Mouse (Mus musculus) urinary bladder, postnatal 14 days (tissue): ENCODE data around the gene Wdr74.

Source experiments
- DNase-seq: peaks from one replicate; pipeline ENCODE4 v3.0.0; 2021; ENCODE audit warnings: low spot score

Wdr74 gene

DNA sequence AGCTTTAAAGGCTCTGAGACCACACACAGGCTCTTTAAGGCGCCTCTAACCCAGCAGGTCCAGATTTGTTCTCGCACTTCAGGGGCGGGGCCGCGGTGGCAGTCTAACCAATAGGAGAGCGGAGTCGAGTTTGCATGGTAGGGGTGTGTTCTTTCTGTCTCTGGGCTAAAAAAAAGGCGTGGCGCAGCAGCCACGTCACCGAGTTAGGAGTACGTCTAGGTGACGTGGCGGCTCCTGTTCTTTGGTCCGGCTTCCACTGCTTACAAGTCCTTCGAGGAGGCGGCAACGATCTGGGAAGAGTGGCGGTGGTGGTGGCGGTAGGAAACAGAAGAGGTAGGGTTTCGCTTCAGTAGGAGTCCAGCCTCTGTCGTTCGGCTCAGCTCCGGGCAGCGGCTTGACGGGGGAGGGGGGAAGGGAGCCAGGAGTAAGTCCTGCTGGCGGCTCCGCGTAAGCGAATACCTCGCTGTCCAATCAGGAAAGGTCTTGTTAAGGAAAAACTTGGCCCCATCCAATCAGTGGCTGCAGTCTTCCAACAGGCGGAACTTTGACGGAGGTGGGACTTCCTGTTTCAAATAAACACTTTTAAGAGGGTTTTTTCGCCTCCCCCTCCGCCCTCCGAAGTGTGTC, 5.7 kb downstream of the Wdr74 start, which contains the start of gene Stx5a:
Gene Stx5a, plus strand, starts transcription at position 171 of the 627 bp plus-strand sequence.
- DNase-seq: peak; percentile 96

DNA sequence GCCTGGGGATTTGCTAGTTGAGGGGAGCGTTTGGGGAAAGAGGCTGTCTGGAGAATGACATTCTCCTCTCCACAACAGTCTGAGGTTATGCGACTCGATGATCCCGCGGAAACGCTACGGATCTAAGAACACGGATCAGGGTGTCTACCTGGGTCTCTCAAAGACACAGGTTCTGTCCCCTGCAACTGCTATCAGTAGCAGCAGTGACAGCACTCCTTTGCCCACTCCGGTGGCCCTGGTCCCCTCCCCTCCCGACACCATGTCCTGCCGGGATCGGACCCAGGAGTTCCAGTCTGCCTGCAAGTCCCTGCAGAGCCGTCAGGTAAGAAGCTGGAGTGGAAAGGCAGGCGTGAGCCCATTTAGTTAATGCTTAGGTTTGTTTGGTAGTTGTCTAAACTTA, 6.5 kb downstream of the Wdr74 start:
- no peak for DNase-seq

DNA sequence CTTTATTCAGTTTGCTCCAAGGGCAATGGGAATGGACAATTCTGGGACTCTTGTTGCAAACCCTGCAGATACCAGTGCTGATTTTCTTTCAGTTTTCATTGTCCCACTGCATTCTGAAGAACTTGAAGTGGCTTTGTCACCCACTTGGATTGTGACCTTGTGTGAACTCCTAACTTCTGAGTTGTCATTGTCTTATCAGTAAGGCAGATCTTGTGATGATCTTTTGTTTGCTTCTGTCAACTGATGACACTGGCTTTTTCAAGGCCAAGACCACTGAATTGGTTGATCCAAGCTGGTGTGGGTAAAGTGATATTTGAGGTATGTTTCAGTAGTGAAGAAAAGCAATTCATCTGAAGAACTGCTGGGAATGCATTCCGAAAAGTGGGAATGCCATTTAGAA, 9.8 kb downstream of the Wdr74 start:
- DNase-seq: no peak

DNA sequence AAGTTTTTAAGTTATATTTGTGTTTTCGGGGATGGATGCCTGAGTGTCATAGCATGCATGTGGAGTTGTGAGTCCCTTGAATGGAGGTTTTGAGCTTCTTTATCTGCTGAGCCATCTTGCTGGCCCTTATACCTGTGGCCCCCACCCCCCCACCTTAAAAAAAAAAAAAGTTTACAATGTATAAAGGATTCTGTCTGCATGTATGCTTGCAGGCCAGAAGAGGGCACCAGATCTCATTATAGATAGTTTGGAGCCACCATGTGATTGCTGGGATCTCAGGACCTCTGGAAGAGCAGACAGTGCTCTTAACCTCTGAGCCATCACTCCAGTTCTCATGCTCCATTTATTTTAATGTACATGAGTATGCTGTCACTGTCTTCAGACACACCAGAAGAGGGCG, 11.7 kb downstream of the Wdr74 start:
- DNase-seq: no peak

DNA sequence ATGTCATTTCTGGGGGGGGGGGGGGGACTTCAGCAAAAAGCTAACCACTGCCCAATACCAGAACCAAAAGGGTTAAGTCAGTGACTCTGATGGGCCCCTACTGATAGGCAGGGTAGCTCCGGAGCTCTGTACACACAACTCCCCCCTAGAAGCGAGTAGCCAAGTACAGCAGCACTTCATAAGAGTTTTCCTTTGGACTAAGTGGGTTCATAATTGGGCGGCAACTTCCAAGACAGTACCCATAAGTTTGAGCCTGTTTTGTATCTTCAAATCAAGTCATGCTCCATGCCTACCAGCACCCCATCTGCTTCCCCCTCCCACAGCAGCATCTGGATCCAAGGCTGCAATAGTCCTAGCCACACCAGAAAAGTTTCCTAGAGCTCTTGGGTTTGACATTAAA, 20.0 kb downstream of the Wdr74 start:
- no peak for DNase-seq

DNA sequence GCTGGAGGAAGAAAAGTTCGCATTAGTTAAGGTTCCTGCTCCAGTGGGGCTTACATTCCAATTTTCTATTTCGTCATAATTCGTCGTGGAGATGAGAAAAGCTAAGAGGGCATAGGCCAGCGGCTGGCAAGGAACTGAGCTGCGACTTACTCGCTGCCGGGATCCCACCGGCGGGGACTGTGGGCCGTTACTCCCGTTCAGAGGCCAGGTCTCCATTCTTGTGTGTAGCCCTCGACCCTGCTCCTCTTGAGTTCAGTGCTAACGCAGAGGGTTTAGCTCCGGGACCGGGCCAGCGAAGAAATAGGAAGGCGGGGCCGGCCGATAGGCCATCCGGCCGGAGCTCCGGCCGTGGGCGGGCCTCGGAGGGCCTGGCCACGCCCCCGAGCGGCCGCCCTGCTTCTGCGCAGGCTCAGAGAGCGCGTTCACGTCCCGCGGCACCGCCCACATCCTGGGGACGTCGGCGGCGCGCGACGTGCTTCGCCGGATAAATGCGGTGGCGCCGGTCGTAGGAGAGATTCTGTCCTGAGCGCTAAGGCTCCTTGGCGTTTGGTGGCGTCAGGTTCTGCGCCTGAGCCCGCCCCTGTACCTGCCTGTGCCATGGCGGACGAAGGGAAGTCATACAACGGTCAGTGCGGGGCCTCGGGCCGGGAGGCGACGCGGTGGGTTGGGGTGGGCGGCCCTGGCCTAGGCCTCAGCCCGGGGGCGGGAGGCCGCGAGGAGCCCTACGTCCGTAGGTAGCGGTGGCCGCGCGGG, 21.2 kb downstream of the Wdr74 start, which contains the start of gene Nxf1:
Gene Nxf1, plus strand, starts transcription at position 439 of the 753 bp plus-strand sequence.
- peak; percentile 95 for DNase-seq

DNA sequence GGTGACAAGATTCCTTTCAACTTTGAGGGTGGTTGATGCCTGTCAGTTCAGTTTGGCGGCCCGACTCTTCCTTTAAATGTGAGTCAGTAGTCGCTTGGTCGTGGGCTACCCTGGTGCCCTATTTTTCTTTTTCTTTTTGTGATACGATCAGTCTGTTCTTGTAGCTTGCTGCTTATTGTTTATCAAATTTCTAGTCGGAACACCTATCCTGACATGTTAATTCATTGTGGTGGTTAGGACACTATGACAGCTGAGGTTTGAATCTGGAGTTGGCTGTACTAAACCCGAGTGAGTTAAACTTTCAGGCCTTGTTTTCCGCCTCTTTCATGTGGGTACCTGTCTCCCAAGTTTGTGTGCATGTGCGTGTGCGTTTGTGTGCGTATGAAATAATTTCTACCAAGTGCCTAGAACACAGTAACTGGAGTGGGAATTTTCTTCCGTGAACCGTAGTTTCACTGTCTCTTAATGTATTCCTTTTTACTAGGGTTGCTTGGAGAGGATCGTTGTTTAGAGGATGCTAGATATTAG, 21.9 kb downstream of the Wdr74 start:
- DNase-seq: no peak

DNA sequence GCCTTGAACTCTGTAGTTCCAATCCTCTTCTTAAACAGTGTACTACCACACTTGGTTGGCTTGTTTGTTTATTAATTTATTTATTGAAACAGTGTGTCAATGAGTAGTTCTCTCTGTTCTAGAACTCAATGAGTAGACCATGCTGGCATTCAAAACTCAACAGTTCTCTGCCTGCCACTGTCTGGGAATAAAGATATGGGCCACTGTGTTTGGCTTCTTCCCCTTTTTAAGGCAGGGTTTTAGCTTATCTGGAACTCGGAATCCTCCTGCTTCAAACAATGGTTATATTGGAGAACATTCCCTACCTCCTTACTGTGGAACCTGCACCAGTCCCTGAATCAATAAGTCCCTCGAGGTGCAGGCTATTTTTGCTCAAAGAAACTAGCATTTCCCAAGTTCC, 23.3 kb downstream of the Wdr74 start:
- no peak for DNase-seq

DNA sequence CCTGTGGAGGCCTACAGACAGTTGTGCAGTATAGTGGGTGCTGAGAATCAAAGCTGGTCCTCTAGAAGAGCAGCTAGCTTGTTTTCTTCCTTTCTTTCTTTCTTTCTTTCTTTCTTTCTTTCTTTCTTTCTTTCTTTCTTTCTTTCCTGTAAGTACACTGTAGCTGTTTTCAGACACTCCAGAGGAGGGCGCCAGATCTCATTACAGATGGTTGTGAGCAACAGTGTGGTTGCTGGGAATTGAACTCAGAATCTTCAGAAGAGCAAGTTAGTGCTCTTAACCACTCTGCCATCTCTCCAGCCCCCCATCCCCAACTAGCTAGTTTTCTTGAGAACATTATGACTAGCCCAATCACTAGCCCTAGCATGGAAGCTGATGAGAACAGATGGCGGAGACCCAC, 25.1 kb downstream of the Wdr74 start:
- no peak for DNase-seq

DNA sequence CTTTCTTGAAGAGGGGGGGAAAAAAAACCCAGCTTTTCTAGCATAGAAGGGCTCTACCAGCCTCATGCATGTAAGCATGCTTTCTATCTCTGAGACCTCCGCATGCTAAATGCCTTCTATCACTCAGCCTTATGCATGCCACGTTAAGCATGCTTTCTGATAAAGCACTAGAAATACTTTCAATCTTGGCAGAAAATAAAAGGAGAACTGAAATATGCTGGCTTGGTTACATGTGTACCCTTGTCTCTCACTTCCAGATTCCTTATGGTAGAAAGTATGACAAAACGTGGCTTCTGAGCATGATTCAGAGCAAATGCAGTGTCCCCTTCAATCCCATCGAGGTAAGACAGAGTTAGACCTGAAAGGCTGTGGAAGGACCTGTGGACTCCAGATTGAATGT, 27.6 kb downstream of the Wdr74 start:
- no peak for DNase-seq

DNA sequence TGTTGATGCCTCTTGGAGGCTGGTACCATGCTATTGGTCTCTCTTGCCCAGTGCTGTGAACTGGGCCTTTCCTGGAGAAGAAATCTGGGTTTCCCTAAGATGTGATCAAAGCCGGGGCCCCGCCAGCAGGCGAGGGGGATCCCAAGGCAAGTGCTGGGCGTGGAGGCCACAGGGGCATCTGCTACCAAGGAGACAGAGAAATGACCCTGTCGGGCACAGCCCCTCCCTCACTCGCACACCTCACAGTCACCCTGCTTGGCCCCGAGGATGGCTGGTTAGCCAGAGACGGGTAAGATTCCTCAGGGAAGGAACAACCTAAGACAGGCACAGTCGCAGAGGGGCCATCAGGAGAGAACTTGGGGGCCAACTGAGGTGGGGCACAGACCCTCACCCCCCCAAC, 29.9 kb downstream of the Wdr74 start:
- DNase-seq: no peak

DNA sequence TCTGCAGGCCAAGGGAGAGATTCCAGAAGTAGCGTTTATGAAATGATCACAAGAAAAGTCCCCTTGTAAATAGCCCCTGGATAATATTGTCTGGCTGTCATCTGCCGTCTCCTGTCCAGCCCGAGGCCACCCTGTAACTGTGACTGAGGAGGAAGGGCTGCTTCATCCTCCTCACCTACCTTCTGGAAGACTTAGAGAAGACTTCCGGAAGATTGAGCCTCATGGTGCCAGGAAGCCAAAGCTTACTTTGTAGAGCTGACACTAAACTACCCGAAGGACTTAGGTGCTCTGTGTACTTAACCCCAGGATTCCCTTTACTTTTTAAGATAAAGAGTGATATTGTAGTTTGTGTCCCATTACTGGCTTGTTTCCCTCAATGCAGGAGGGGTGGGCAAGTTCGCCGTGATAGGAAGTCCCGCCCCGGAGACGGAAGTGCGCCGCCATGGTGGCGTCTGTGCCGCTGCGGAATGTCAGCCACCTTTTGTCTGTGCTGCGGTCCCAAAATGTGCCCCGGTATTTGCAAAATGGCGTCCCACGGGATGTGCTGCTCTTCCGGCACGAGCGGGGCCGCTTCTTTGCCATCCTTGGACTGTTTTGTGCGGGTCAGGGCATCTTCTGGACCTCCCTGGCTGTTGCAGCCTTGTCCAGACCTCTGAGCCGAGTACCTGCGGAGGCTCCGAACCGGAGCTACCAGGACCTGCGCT, 35.1 kb downstream of the Wdr74 start, which contains the start of gene Tmem223:
Gene Tmem223, plus strand, starts transcription at position 430 of the 704 bp plus-strand sequence.
- DNase-seq: peak; percentile 74

DNA sequence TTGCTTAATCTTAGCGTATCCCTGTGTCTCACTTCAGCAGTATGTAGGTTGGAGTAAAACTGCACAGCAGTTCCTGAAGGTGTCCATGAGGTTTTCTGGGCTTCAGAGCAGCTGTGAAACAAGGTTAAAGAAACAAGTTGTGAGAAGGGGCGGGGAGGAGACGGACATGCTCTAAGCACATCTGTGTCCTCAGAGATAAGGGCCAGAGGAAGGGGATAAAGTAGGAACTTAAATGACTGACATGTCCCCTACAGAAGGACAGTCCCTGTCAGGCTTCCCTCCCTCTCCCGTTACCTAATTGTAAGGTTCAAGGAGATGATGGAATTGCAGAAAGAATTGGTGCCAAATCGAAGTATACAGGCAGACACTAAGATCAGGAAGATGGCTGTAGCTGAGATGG, 37.4 kb downstream of the Wdr74 start:
- DNase-seq: no peak

DNA sequence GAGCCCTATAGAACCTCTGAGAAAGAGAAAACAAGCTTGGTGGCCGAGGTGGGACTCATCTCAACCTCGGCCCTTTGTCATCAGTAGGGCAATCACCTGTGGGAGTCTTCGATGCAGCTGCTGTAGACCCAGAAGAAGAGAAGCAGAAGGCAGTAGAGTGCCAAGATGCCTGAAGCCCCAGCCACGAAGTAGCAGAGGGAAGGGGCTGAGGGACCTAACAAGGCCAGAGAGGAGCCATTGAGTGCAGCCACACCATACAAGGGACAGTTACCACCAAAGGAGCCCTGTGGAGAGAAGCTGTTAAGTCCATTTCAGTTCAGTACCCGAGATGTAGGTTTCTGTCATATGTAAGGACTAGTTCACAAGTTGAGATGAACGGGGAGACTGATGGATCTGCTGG, 37.8 kb downstream of the Wdr74 start:
- DNase-seq: no peak

DNA sequence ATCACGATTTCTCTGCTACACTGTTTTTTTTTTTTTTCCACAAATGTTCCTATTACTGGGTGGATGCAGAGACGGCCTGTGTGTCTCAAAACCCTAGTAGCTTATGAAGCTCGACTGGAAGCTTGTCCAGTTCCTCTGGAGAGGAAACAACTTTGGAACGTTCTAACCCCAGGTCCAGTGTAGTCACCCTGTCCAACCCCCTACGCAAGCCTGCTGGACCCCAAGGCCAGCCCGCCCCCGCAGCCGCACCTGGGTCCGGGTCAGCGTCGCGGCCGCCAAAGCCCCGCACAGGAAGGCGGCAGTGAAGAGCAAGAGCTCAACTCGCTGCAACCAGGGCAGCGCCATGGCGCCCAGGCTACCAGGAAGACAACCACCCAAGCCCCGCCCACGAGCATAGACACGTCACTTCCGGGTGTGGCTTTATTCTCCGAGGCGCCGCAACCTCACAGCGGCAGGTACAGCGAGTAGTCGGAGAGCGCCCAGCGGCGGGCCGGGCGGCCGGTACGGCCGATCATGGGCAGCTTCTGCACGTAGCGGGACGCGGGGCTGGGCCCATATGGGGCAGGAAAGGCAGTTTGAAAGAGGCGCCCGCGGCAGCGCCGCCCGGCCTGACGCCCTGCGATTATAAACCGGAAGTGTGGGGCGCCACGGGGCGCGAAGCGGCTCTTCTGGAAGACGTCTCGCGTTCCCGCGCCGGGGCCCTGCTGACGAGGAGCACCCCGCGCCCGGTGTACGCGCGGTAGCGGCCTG, 38.6 kb downstream of the Wdr74 start, which contains the start of gene Tmem179b:
Gene Tmem179b, minus strand, starts transcription at position 382 of the 750 bp plus-strand sequence.
- DNase-seq: peak; percentile 97

DNA sequence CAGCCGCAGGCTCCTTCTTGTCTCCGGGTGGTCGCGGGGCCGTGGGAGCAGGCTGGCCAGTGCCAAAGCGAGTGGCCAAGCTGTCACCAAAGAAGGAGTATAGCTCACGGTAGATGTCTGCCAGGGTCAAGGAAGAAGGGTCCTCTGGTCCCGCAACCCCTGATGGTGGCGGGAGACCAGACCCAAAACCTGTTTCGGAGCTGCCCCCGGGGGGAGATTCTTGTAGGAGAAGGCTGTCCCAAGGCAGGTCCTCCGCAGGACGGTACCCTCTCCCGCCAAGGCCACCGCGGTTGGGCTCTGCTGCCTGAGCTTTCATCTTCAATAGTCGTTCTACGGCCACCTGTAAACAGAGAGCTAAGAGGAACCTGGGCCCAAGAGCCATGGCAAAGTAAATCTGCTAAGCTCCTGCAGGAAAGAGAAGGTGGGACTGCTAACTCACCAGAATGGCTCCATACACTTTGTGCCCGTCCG, 39.4 kb downstream of the Wdr74 start:
- DNase-seq: no peak

DNA sequence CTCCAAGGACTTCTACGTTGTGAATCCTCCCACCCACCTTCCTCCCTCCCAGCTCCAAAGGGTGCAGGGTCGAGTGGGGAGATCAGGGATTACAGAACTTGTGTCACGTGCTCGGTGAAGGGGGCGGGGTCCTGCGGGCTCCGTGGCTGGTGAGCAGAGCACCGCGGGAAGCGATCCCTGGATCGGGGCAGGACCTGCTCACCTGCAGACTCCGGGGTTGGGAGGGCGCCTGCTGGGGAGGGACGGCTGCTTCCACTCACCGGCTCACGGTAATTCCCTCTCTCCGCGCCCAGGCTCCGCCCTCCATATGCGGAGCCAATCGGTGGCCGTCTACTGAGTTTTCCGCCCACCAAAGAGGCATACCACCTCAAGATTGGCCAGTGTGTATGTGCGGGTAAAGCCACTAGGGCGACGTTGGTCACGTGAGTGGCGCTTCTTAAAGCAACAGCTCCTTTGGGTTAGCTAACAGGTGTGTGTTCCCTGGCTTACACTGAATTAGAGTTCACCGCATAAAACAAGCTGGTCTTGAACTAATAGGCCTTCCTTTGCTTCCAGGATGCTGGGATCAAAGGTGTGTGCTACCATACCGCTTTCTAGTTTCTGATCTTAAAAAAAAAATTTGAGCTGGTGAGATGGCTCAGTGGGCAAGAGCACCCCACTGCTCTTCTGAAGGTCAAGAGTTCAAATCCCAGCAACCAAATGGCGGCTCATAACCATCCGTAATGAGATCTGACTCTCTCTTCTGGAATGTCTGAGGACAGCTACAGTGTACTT, 50.6 kb downstream of the Wdr74 start, which contains the start of gene Taf6l:
Gene Taf6l, minus strand, starts transcription at position 410 of the 774 bp plus-strand sequence.
- peak; percentile 91 for DNase-seq

DNA sequence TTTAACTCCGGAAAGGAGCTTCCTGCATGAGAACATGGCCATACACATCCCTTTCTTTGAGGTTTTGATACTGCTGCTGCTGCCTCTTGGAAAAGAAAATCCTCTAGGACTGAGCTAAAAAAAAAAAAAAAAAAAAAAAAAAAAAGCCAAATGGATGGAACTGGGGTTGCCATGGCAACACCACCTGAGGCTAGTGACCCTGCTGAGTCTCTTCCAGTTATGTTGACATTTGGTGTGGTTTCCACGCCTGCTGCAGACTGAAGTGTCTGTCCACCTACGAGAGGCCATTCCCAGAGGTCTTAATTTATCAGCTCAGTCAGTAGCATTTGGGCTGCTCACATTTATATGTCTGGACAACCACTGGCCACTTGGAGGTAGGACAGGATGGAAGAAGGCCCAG, 52.9 kb downstream of the Wdr74 start:
- no peak for DNase-seq

DNA sequence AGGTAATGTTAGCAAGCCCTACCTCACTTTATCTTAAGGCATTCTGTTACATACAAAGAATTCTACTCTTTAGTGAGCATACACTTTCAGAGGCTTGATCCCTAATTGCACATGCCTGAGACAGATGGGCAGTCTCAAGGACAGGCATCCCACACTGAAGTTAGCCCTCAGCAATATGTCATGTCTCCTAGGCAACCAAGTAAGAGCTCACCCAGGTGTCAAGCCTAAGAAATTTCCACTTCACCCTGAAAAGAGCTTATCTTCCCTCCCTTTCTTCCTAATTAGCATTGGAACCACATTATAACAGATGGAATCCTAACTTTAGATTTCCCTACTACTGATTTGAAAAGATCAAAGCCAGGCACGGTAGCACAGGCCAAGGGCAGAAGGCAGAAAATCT, 53.5 kb downstream of the Wdr74 start:
- DNase-seq: no peak

DNA sequence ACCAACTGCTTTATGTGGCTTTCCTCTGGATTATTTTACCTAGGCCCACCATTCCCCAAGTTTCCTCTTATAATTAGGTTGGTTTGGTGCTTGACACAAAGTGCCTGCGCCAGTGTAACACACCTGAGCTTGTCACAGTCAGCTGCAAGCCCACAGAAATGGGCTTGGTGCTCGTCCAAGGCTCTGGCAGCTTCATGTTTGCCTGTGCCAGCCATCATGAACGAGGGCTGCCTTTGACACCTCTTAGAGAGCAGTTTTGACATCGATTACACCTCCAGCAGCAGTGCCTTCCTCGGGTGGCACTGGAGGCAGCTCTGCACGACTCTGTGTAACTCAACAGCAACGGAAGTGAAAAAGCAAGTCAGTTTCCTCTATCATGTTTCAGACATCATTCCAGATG, 54.5 kb downstream of the Wdr74 start:
- DNase-seq: no peak
